Mouse (Mus musculus) central nervous system, embryonic 18 days (tissue): ENCODE measurements around the gene Mapk13. TPM values are rescaled to one million over a fixed set of nuclear protein-coding genes. Genes with fewer than 3 reads are reported as not detected.

Experiments used
- polyA plus RNA-seq: library from polyadenylated mRNA; depleted of rRNA; stranded (reverse); fragments of >200 nt; gene quantifications from 2 replicates; pipeline ENCODE4 v1.2.3, GENCODE M21; 2012; rRNA removed

Gene Mapk13
- polyA plus RNA-seq = 1.2 and 4.9 TPM in 2 replicates

GRCm38 (mm10) chr17:28769121-28769874 is at the start of gene Mapk13:
Gene Mapk13 (plus strand): TSS chr17:28769297.

GRCm38 (mm10) chr17:28725783-28726182 is 43.3 kb upstream of the Mapk13 start, which contains the start of gene AC170998.1:
Gene AC170998.1 (plus strand): TSS chr17:28726083.

GRCm38 (mm10) chr17:28800671-28801412 is 31.7 kb downstream of the Mapk13 start, which contains the start of gene Brpf3:
Gene Brpf3 (plus strand): TSS chr17:28801090.

Other genes with a start within 250 kb of the Mapk13 start
- gene Armc12, start 238.5 kb upstream of the Mapk13 start, polyA plus RNA-seq = 0.07 and 0.19 TPM in 2 replicates
- not detected in 2 replicates for gene Clpsl2, start 219.9 kb upstream of the Mapk13 start, polyA plus RNA-seq
- not detected in 2 replicates for gene Clps, start 208.5 kb upstream of the Mapk13 start, polyA plus RNA-seq
- gene Lhfpl5, start 193.7 kb upstream of the Mapk13 start, polyA plus RNA-seq = 17.2 and 17.4 TPM in 2 replicates
- gene Srpk1, start 146.6 kb upstream of the Mapk13 start, polyA plus RNA-seq = 60.2 and 61.1 TPM in 2 replicates
- gene Slc26a8, start 79.1 kb upstream of the Mapk13 start, polyA plus RNA-seq = 4.1 and 4.5 TPM in 2 replicates
- 65.5 and 67.4 TPM in 2 replicates for gene Mapk14, start 78.0 kb upstream of the Mapk13 start, polyA plus RNA-seq
- gene AC170998.1, start 43.2 kb upstream of the Mapk13 start, polyA plus RNA-seq = 0.56 and 0.62 TPM in 2 replicates
- 29.1 and 33.9 TPM in 2 replicates for gene Brpf3, start 31.8 kb downstream of the Mapk13 start, polyA plus RNA-seq
- 0.04 and 0.14 TPM in 2 replicates for gene Pnpla1, start 89.1 kb downstream of the Mapk13 start, polyA plus RNA-seq
- gene 4930539E08Rik, start 146.0 kb downstream of the Mapk13 start, polyA plus RNA-seq = 2.6 and 2.9 TPM in 2 replicates
- 0.11 TPM in 1 of 2 replicates, not detected in the other for gene Pxt1, start 174.5 kb downstream of the Mapk13 start, polyA plus RNA-seq
- gene Kctd20, start 182.7 kb downstream of the Mapk13 start, polyA plus RNA-seq = 71.8 and 72.3 TPM in 2 replicates
- gene Stk38, start 238.7 kb downstream of the Mapk13 start, polyA plus RNA-seq = 91.9 and 94.6 TPM in 2 replicates